Mouse (Mus musculus): ENCODE results near the gene Ulk3. TPM values are rescaled to one million over a fixed set of nuclear protein-coding genes. Genes with fewer than 3 reads are reported as not detected.

The Ulk3 gene
- 27.2 and 43.3 TPM in 2 replicates for polyA plus RNA-seq (2015; fragmentation: Nextera tagmentation; extraction: Ambion mirVana)

GRCm38 (mm10) chr9:57589224-57590126 lies at the start of gene Ulk3:
Gene Ulk3 (plus strand): TSS chr9:57589452.
- H3K4me2 ChIP-seq (ENCODE audit: low read length) = peak within 1 kb of the TSS; percentile 76
- H3K4me3 ChIP-seq (replicated peaks; ENCODE audit: low read length) = peak within 1 kb of the TSS; percentile 79
- H3K9ac ChIP-seq (replicated peaks; ENCODE audit: low read depth, low read length) = peak within 1 kb of the TSS; percentile 89
- H3K27ac ChIP-seq (ENCODE audit: low read length) = peak within 1 kb of the TSS; percentile 67
- H3K4me1 ChIP-seq (replicated peaks; ENCODE audit: control insufficient read depth, insufficient read depth, low read length) = peaks cover 15% of the 10 kb centered on the region
- no peaks in the 10 kb centered on the region for H3K27me3 ChIP-seq (replicated peaks; ENCODE audit: control insufficient read depth, insufficient read depth, low read length)
- H3K36me3 ChIP-seq (ENCODE audit: control insufficient read depth, insufficient read depth) = peaks cover 3% of the 10 kb centered on the region; the same call in 1 of the 2 replicates
- ATAC-seq = peak; percentile 91
- no peaks in the 10 kb centered on the region for H3K9me3 ChIP-seq (ENCODE audit: control insufficient read depth, low read length)
- under 1% methylated on average over 58 of the region's 58 CpGs for whole genome bisulfite sequencing

DNA sequence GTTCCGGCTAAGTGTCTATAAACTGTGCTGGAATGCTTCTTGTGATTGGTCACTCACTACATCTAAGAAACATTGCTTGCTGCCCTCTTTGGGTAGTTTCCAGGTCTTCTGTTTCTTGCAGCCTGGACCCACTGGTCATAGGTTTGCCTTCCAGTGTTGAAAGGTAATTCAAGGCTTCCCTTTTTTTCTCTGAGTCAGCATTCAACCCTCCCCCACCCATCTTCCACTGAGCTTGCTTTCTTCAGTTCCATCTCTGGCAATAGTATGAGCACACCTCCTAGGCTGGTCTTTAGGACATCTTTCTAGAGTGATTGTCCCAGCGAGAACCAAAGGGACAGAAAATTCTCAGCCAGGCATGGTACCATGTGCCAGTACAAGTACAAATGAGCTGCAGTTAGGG lies 49.7 kb upstream of the Ulk3 start:
- Histone ChIP-seq H3K36me3 (ENCODE audit: control insufficient read depth, insufficient read depth) (peaks cover 12% of the 10 kb centered on the region), H3K4me2 (ENCODE audit: low read length) (no peak overlapping the region), H3K4me3 (replicated peaks; ENCODE audit: low read length) (no peak overlapping the region), H3K27me3 (replicated peaks; ENCODE audit: control insufficient read depth, insufficient read depth, low read length) (no peaks in the 10 kb centered on the region), H3K27ac (ENCODE audit: low read length) (no peak overlapping the region), H3K4me1 (replicated peaks; ENCODE audit: control insufficient read depth, insufficient read depth, low read length) (peaks cover 20% of the 10 kb centered on the region), H3K9ac (replicated peaks; ENCODE audit: low read depth, low read length) (no peak overlapping the region), H3K9me3 (ENCODE audit: control insufficient read depth, low read length) (no peaks in the 10 kb centered on the region)
- ATAC-seq = no peak
- 96% methylated on average over 2 of the region's 2 CpGs for WGBS

- Histone ChIP-seq H3K4me2 (ENCODE audit: low read length) (no peak overlapping the region), H3K9ac (replicated peaks; ENCODE audit: low read depth, low read length) (no peak overlapping the region), H3K4me1 (replicated peaks; ENCODE audit: control insufficient read depth, insufficient read depth, low read length) (peaks cover 19% of the 10 kb centered on the region), H3K27ac (ENCODE audit: low read length) (no peak overlapping the region), H3K9me3 (ENCODE audit: control insufficient read depth, low read length) (no peaks in the 10 kb centered on the region), H3K36me3 (ENCODE audit: control insufficient read depth, insufficient read depth) (peaks cover 16% of the 10 kb centered on the region), H3K27me3 (replicated peaks; ENCODE audit: control insufficient read depth, insufficient read depth, low read length) (no peaks in the 10 kb centered on the region), H3K4me3 (replicated peaks; ENCODE audit: low read length) (no peak overlapping the region)
- WGBS = 5% methylated on average over 1 of the region's 1 CpGs
- ATAC-seq = no peak
Measured at GRCm38 (mm10) chr9:57541312-57541711, 47.9 kb upstream of the Ulk3 start.

GRCm38 (mm10) chr9:57543951-57544350 lies 45.3 kb upstream of the Ulk3 start:
- H3K9me3 ChIP-seq (ENCODE audit: control insufficient read depth, low read length) = no peaks in the 10 kb centered on the region
- no peaks in the 10 kb centered on the region for H3K27me3 ChIP-seq (replicated peaks; ENCODE audit: control insufficient read depth, insufficient read depth, low read length)
- H3K4me1 ChIP-seq (replicated peaks; ENCODE audit: control insufficient read depth, insufficient read depth, low read length) = peaks cover 9% of the 10 kb centered on the region
- 73% methylated on average over 3 of the region's 3 CpGs for WGBS
- no peak overlapping the region for H3K4me2 ChIP-seq (ENCODE audit: low read length)
- ATAC-seq = no peak
- H3K4me3 ChIP-seq (replicated peaks; ENCODE audit: low read length) = no peak overlapping the region
- no peak overlapping the region for H3K27ac ChIP-seq (ENCODE audit: low read length)
- H3K9ac ChIP-seq (replicated peaks; ENCODE audit: low read depth, low read length) = no peak overlapping the region
- H3K36me3 ChIP-seq (ENCODE audit: control insufficient read depth, insufficient read depth) = peaks cover 16% of the 10 kb centered on the region

DNA sequence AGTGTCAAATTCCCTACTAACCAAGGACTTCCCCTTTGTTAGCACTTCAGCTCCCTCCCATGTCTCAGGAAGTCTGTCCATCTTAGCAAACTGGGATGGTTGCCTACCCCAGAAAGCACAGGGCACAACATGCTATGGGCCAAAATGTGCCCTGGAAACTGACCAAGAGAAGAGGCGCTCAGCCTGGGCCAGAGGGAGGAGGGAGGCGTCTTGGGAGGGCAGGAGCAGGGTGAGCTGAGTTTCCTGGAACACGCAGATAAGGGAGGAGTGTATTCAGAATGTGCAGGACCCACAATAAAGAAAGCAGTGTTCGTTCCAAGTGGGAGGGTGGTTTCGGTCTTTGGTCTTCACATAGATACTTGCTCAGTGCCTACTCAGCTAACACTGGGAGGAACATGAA lies 42.0 kb upstream of the Ulk3 start:
- no peak for ATAC-seq
- Histone ChIP-seq H3K9me3 (ENCODE audit: control insufficient read depth, low read length) (no peaks in the 10 kb centered on the region), H3K27me3 (replicated peaks; ENCODE audit: control insufficient read depth, insufficient read depth, low read length) (no peaks in the 10 kb centered on the region), H3K36me3 (ENCODE audit: control insufficient read depth, insufficient read depth) (peaks cover 11% of the 10 kb centered on the region), H3K4me3 (replicated peaks; ENCODE audit: low read length) (no peak overlapping the region), H3K27ac (ENCODE audit: low read length) (no peak overlapping the region), H3K4me2 (ENCODE audit: low read length) (no peak overlapping the region), H3K4me1 (replicated peaks; ENCODE audit: control insufficient read depth, insufficient read depth, low read length) (peaks cover 18% of the 10 kb centered on the region), H3K9ac (replicated peaks; ENCODE audit: low read depth, low read length) (no peak overlapping the region)
- 84% methylated on average over 5 of the region's 5 CpGs for WGBS

GRCm38 (mm10) chr9:57547869-57548268 lies 41.4 kb upstream of the Ulk3 start:
- no peak overlapping the region for H3K4me2 ChIP-seq (ENCODE audit: low read length)
- no peak overlapping the region for H3K27ac ChIP-seq (ENCODE audit: low read length)
- no peak overlapping the region for H3K4me3 ChIP-seq (replicated peaks; ENCODE audit: low read length)
- H3K4me1 ChIP-seq (replicated peaks; ENCODE audit: control insufficient read depth, insufficient read depth, low read length) = peaks cover 18% of the 10 kb centered on the region
- no peaks in the 10 kb centered on the region for H3K27me3 ChIP-seq (replicated peaks; ENCODE audit: control insufficient read depth, insufficient read depth, low read length)
- WGBS = 93% methylated on average over 11 of the region's 11 CpGs
- peaks cover 11% of the 10 kb centered on the region for H3K36me3 ChIP-seq (ENCODE audit: control insufficient read depth, insufficient read depth)
- H3K9ac ChIP-seq (replicated peaks; ENCODE audit: low read depth, low read length) = no peak overlapping the region
- ATAC-seq = no peak
- H3K9me3 ChIP-seq (ENCODE audit: control insufficient read depth, low read length) = no peaks in the 10 kb centered on the region

- H3K4me3 ChIP-seq (replicated peaks; ENCODE audit: low read length) = no peak overlapping the region
- no peak overlapping the region for H3K4me2 ChIP-seq (ENCODE audit: low read length)
- WGBS = 62% methylated on average over 4 of the region's 4 CpGs
- peak overlapping the region; percentile 23; the same call in 1 of the 2 replicates for H3K27ac ChIP-seq (ENCODE audit: low read length)
- peaks cover 18% of the 10 kb centered on the region for H3K4me1 ChIP-seq (replicated peaks; ENCODE audit: control insufficient read depth, insufficient read depth, low read length)
- H3K9me3 ChIP-seq (ENCODE audit: control insufficient read depth, low read length) = no peaks in the 10 kb centered on the region
- no peaks in the 10 kb centered on the region for H3K27me3 ChIP-seq (replicated peaks; ENCODE audit: control insufficient read depth, insufficient read depth, low read length)
- H3K36me3 ChIP-seq (ENCODE audit: control insufficient read depth, insufficient read depth) = peaks cover 11% of the 10 kb centered on the region
- H3K9ac ChIP-seq (replicated peaks; ENCODE audit: low read depth, low read length) = no peak overlapping the region
- ATAC-seq = no peak
Measured at GRCm38 (mm10) chr9:57549186-57549585, 40.1 kb upstream of the Ulk3 start.

- H3K4me2 ChIP-seq (ENCODE audit: low read length) = no peak overlapping the region
- no peak overlapping the region for H3K4me3 ChIP-seq (replicated peaks; ENCODE audit: low read length)
- peaks cover 18% of the 10 kb centered on the region for H3K4me1 ChIP-seq (replicated peaks; ENCODE audit: control insufficient read depth, insufficient read depth, low read length)
- no peak for ATAC-seq
- H3K9me3 ChIP-seq (ENCODE audit: control insufficient read depth, low read length) = no peaks in the 10 kb centered on the region
- no peak overlapping the region for H3K9ac ChIP-seq (replicated peaks; ENCODE audit: low read depth, low read length)
- no peak overlapping the region for H3K27ac ChIP-seq (ENCODE audit: low read length)
- peaks cover 3% of the 10 kb centered on the region; the same call in 1 of the 2 replicates for H3K36me3 ChIP-seq (ENCODE audit: control insufficient read depth, insufficient read depth)
- H3K27me3 ChIP-seq (replicated peaks; ENCODE audit: control insufficient read depth, insufficient read depth, low read length) = no peaks in the 10 kb centered on the region
- 95% methylated on average over 11 of the region's 11 CpGs for WGBS
Measured at GRCm38 (mm10) chr9:57550126-57550862, 39.0 kb upstream of the Ulk3 start.

- H3K36me3 ChIP-seq (ENCODE audit: control insufficient read depth, insufficient read depth) = peaks cover 3% of the 10 kb centered on the region; the same call in 1 of the 2 replicates
- H3K27me3 ChIP-seq (replicated peaks; ENCODE audit: control insufficient read depth, insufficient read depth, low read length) = no peaks in the 10 kb centered on the region
- no peak within 1 kb of the TSS for H3K27ac ChIP-seq (ENCODE audit: low read length)
- peaks cover 18% of the 10 kb centered on the region for H3K4me1 ChIP-seq (replicated peaks; ENCODE audit: control insufficient read depth, insufficient read depth, low read length)
- peak within 1 kb of the TSS; percentile 88 for H3K4me2 ChIP-seq (ENCODE audit: low read length)
- peak within 1 kb of the TSS; percentile 75 for H3K9ac ChIP-seq (replicated peaks; ENCODE audit: low read depth, low read length)
- no peaks in the 10 kb centered on the region for H3K9me3 ChIP-seq (ENCODE audit: control insufficient read depth, low read length)
- 1% methylated on average over 28 of the region's 28 CpGs for WGBS
- peak; percentile 67 for ATAC-seq
- peak within 1 kb of the TSS; percentile 78 for H3K4me3 ChIP-seq (replicated peaks; ENCODE audit: low read length)
Measured at GRCm38 (mm10) chr9:57552139-57552887, 36.9 kb upstream of the Ulk3 start, which contains the start of gene Mpi. Gene Mpi (minus strand): TSS chr9:57552763.

All from forebrain, embryonic 16.5 days (tissue).